Mouse (Mus musculus) adrenal gland (tissue): ENCODE data around the gene Rtel1.
"Not testable (repeated sequence)": the region's sequence is repeated elsewhere in the genome, so short reads cannot be mapped to it uniquely, and the experiment has no call there.

Source experiments
- intact Hi-C: fragments of 180-260 bp; cut with DNase I; formaldehyde crosslinking; loops from one replicate; pipeline ENCODE4 v1.15.1; 2025
- long read RNA-seq, 2 experiments: library from polyadenylated mRNA; unstranded; transcript quantifications; one replicate each; pipeline ENCODE4 v2.0.0; 2020; ENCODE audit warnings: borderline replicate concordance in 1 of 2; ENCODE audit not compliant: insufficient replicate concordance in 1 of 2

Gene Rtel1
- long read RNA-seq, experiment 1, partial matches to known transcripts, result 0 of 1 reads
- long read RNA-seq, experiment 1, other reads (novel, unspliced or antisense), result 1 of 1 reads
- long read RNA-seq, experiment 2, full-length matches to known transcripts, result 2 of 2 reads
- long read RNA-seq, experiment 2, partial matches to known transcripts, result 0 of 2 reads
- long read RNA-seq, experiment 2, other reads (novel, unspliced or antisense), result 0 of 2 reads

- intact Hi-C loops, result no loop called here
Measured at GRCm38 (mm10) chr2:181319248-181320102, at the start of gene Rtel1. Gene Rtel1 (plus strand): TSS chr2:181319739.

DNA sequence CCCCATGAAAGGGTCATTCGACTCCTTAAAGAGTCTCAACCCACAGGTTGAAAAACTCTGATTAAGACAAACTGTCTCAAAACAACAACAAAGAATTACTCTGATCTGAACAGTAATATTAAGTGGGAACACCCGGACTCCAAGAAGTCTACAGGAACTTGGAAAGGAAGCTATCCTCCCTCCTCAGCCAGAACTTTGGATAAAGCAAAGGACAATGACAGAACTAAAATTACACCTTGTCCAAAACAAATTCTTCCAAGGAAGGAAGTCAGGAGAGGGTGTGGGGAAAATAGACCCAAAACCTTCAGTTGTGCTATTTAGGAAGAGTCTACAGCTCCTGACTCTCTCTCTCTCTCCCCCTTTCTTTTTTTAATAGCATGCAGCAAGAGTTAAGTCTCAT lies 47.4 kb upstream of the Rtel1 start:
- intact Hi-C loops, result no loop called here

DNA sequence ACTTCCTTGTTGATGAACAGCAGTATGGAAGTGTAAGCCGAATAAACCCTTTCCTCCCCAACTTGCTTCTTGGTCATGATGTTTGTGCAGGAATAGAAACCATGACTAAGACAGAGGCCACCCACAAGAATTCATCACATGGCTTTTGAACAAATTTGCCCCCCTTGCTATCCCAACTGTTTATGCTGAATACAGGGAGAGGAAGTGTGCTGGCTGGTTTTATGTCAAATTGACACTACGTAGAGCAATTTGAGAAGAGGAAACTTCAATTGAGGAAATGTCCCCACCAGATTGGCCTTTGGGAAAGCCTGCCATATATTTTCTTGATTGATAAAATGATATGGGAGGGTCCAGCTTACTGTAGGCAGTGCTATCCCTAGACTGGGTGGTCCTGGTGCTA lies 45.7 kb upstream of the Rtel1 start:
- intact Hi-C loops, result no loop called here

GRCm38 (mm10) chr2:181274639-181275038 lies 44.9 kb upstream of the Rtel1 start:
- intact Hi-C loops, result no loop called here

DNA sequence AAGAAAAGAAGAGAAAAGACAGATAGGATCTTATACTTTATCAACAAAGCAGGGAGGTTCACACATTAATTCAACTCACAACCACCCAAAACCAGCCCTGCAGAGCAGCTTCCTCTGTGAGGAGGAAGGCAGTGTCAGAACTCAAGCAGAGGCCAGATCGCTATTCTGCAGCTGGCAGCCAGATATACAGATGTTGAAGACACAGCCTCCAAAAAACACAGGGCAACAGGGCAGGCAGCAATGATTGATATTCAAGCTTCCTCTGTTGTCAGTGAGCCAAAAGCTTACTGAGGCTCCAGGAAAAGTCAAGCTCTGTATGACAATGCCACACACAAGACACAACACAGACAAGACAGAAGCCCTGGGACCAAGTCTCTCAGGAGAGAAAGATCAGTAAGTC lies 42.8 kb upstream of the Rtel1 start:
- intact Hi-C loops, result no loop called here

DNA sequence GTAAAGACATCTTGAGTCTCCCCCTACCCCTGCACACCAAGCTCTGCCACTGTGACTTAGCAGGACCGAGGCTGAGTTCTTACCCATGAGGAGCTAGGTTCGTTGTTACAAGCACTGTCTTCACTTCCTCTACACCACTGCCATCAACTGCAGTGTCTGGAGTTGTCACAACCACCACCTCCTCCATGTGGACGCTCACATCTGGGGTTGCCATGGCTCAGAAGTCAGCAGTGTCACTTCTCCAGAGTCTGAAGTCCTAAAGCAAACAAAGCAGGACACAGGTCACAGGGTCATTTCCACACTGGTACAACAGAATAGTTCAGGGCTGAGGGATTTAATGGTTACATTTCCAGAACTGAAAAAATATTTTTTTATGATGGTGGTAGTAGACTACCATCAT lies 41.7 kb upstream of the Rtel1 start:
- intact Hi-C loops, result no loop called here

DNA sequence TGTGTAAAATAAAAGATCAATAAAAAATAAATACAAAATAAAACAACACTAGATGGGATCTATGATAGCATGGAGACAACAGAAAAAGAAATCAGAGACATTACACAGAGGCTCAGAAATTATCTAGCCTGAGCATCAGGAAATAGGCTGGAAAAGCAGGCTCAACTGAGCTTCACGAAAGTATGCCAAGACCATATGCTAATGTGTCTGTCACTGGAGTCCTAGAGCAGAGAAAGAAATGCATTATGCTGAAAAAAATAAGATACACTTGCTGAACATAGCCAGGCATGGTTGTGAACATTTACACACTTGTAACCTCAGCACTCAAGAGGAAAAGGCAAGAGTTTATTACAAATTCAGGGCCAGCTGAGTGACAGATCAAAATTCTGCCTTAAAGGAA lies 39.6 kb upstream of the Rtel1 start:
- intact Hi-C loops, result no loop called here

GRCm38 (mm10) chr2:181286629-181287337 lies 32.8 kb upstream of the Rtel1 start:
- intact Hi-C loops, result no loop called here

GRCm38 (mm10) chr2:181287338-181287957 lies 32.1 kb upstream of the Rtel1 start:
- intact Hi-C loops, result no loop called here

- intact Hi-C loops, result not testable (repeated sequence)
Measured at GRCm38 (mm10) chr2:181287958-181288350, 31.6 kb upstream of the Rtel1 start, which contains the start of gene Gmeb2. Gene Gmeb2 (minus strand): TSS chr2:181288035.

- intact Hi-C loops, result no loop called here
Measured at GRCm38 (mm10) chr2:181288691-181289090, 30.8 kb upstream of the Rtel1 start.

GRCm38 (mm10) chr2:181290937-181291336 lies 28.6 kb upstream of the Rtel1 start:
- intact Hi-C loops, result no loop called here

DNA sequence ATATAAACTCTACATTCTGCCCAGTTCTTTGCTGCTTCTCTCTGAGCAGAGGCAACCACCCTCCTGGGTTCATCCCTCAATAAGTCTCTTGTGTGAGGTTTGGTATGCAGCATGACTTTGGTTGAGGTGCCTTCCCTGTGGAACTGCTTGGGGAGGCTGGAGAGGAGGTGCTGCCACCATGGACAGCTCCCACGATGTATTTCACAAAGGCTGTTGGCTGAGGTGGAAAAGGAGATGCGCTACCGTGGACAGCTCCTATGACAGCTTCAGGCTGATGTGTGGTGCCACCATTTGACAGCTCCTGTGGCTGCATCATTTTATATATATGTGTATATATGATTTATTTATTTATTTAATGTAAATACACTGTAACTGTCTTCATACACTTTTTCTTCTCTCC lies 17.5 kb upstream of the Rtel1 start:
- intact Hi-C loops, result no loop called here

GRCm38 (mm10) chr2:181304944-181305343 lies 14.6 kb upstream of the Rtel1 start:
- intact Hi-C loops, result no loop called here

DNA sequence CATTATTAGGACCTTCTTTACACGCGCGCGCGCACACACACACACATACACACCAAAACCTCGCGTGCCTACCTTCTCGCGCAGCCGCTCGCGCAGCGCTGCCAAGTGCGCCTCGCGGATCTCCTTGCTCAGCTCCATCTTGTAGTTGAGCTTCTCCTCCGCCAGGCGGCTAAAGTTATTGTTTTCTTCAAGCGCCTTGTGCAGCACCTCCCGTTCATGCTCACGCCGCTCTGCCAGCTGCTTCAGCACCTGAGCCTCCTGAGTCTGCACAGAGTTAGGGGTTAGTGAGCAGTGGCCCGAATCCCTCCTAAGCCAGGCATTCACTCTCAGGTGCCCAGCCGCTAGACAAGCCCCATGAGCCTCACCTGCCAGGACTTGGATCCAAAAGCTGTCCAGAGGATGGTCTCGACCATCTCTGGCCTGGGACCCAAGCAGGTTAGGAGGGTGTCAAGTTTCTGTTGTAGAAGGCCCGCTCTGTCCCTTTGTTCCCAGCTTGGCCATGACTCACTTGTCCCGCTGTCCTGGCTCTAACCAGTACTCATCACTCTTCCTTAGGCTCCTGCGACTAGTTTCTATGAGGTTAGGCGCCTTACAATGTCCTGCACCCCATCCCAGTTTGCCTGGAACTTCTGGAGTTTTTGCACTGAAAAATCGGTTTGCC lies 12.3 kb upstream of the Rtel1 start:
- intact Hi-C loops, result no loop called here

DNA sequence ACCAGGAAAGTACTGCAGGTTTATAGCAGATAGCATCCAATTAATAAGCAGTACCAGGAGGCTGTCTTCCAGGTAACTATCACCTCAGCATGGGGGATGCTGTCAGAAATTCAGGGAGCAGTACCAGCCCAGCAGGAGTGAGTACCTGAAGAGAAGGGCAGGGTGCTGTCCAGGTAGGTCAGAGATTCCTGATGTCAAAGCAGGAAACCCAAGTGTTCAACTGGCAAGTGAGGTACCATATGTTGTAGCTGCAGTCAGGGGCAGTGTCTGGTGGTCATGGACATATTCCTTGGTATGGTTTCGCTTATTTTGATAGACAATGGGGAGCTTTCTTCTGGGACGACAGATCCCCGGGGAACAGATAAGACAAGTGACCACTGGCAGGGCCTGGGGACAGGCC lies 7.1 kb upstream of the Rtel1 start:
- intact Hi-C loops, result no loop called here

- intact Hi-C loops, result no loop called here
Measured at GRCm38 (mm10) chr2:181313006-181313343, 6.6 kb upstream of the Rtel1 start.

GRCm38 (mm10) chr2:181313344-181314079 lies 6.0 kb upstream of the Rtel1 start:
- intact Hi-C loops, result no loop called here

GRCm38 (mm10) chr2:181314080-181314810 lies 5.3 kb upstream of the Rtel1 start, which contains the start of gene Stmn3:
Gene Stmn3 (minus strand): TSS chr2:181314500.
- intact Hi-C loops, result no loop called here

GRCm38 (mm10) chr2:181320103-181320499 lies 562 bp downstream of the Rtel1 start:
- intact Hi-C loops, result no loop called here
